Mouse (Mus musculus): ENCODE data around the gene Nek4. TPM values are rescaled to one million over a fixed set of nuclear protein-coding genes. Genes with fewer than 3 reads are reported as not detected.

The Nek4 gene
- total RNA-seq, 1 experiment from 2014 or later: 20.8 TPM

DNA sequence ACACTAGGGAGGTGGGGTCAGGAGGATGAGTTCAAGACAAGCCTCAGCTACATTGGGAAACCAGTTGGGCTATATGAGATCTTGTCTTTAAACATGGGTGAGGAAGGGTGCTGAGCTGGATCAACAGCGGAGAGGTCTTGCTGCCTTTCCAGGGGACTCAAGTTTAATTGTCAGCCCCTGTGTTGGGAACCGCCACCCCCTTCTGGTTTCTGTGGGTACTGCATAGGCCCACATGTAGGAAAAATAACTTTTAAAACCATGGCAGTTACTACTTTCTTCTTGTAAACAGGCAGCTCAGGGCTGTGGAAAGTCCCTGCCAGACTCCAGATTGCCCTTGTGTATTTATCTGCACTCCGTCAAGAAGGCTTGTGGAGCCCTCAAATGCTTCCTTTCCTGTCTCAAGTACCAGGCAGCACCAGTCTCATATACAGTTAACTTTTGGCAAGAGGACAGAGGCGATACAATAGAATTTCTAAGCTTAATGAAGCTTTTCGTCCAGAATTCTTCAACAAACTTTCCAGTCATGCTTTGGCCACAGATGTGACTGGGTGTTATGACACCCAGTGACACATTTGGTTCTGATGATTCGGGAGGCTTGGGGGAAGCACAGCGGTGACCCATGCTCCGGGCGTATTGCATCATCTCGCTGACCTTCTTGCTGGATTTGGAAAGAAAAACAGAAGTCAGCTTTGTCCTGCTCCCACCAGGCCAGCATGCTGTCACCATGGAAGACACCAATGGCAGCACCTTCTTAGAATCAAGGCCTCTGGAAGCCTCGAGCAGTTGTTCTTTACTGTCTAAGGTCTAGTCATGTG, 7.1 kb upstream of the Nek4 start:
- ATAC-seq (replicated peaks in 1 of 2; ENCODE audit: insufficient read depth in 1 of 2, low FRiP score in 2 of 2, low TSS enrichment in 1 of 2, low read depth in 1 of 2, poor library complexity in 2 of 2, severe bottlenecking in 2 of 2): peak; percentile 67 to 70

GRCm38 (mm10) chr14:30944745-30945144, 6.4 kb upstream of the Nek4 start:
- ATAC-seq (replicated peaks in 1 of 2; ENCODE audit: insufficient read depth in 1 of 2, low FRiP score in 2 of 2, low TSS enrichment in 1 of 2, low read depth in 1 of 2, poor library complexity in 2 of 2, severe bottlenecking in 2 of 2): no peak

DNA sequence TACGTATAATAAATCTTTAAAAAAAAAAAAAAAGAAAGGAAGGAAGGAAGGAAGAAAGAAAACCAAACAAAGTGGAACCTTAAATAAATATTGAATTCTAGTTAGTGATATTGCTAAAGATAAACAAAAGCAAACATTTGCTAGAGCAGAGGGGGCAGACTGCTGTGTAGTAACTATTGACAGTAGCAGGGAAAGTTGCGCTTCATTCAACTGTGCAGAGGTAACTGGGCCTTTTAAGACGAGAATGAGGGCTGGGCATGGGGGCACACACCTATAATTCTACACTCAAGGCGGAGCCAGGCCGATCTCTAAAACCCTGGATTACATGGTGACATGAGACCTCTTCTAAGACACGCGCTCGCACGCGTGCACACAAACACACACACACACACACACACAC, 1.2 kb upstream of the Nek4 start:
- ATAC-seq (replicated peaks in 1 of 2; ENCODE audit: insufficient read depth in 1 of 2, low FRiP score in 2 of 2, low TSS enrichment in 1 of 2, low read depth in 1 of 2, poor library complexity in 2 of 2, severe bottlenecking in 2 of 2): no peak

DNA sequence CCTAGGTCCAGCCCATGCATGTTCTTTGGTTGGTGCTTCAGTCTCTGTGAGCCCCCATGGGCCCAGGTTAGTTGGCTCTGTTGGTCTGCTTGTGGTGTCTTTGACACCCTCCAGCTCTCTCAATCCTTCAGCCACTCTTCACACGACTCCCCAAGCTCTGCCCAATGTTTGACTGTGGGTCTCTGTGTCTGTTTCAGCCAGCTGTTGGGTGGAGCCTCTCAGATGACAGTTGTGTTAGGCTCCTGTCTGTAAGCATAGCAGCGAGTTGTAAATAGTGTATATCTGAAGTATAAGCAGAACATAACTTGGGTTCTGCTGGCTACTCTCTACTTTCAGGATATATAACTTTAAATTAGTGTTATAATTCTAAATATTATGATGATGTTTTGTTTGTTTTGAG, 7.3 kb downstream of the Nek4 start:
- no peak for ATAC-seq (replicated peaks in 1 of 2; ENCODE audit: insufficient read depth in 1 of 2, low FRiP score in 2 of 2, low TSS enrichment in 1 of 2, low read depth in 1 of 2, poor library complexity in 2 of 2, severe bottlenecking in 2 of 2)

DNA sequence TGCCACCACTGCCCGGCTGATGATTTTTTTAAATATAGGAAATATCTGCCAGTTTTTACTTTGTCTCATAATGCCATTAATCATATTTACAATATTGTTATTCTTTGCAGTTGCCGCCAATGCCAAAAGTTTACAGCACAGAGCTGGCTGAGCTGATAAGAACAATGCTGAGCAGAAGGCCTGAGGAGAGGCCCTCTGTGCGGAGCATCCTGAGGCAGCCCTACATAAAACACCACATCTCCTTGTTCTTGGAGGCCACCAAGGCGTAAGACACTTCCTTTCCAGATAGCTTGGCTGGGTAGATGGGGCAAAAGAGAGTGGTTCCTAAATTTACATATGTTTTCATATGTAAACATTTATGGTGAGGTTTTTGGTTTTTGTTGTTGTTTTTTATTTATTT, 7.9 kb downstream of the Nek4 start:
- ATAC-seq (replicated peaks in 1 of 2; ENCODE audit: insufficient read depth in 1 of 2, low FRiP score in 2 of 2, low TSS enrichment in 1 of 2, low read depth in 1 of 2, poor library complexity in 2 of 2, severe bottlenecking in 2 of 2): no peak

- ATAC-seq (replicated peaks in 1 of 2; ENCODE audit: insufficient read depth in 1 of 2, low FRiP score in 2 of 2, low TSS enrichment in 1 of 2, low read depth in 1 of 2, poor library complexity in 2 of 2, severe bottlenecking in 2 of 2): no peak
These were observed 9.2 kb downstream of the Nek4 start for GRCm38 (mm10) chr14:30960366-30960765.

- ATAC-seq (replicated peaks in 1 of 2; ENCODE audit: insufficient read depth in 1 of 2, low FRiP score in 2 of 2, low TSS enrichment in 1 of 2, low read depth in 1 of 2, poor library complexity in 2 of 2, severe bottlenecking in 2 of 2): no peak
These were observed 23.0 kb downstream of the Nek4 start for GRCm38 (mm10) chr14:30974204-30974603.

DNA sequence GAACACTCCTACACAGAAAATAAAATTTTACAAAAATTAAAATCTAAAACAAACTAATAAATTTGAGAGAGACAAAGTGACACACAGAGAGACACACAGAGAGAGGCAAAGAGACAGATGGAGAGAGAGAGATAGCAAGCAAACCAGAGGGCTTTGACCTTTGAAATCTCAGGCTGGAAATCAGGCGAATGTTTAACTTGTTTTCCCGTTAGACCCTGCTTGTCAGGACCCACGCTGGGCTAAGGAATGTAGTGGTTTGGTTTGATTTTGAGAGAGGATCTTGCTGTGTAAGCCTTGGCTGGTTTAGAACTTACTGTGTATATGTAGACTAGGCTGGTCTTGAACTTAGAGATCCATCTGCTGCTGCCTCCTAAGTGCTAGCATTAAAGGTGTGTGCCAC, 25.0 kb downstream of the Nek4 start:
- no peak for ATAC-seq (replicated peaks in 1 of 2; ENCODE audit: insufficient read depth in 1 of 2, low FRiP score in 2 of 2, low TSS enrichment in 1 of 2, low read depth in 1 of 2, poor library complexity in 2 of 2, severe bottlenecking in 2 of 2)

- ATAC-seq (replicated peaks in 1 of 2; ENCODE audit: insufficient read depth in 1 of 2, low FRiP score in 2 of 2, low TSS enrichment in 1 of 2, low read depth in 1 of 2, poor library complexity in 2 of 2, severe bottlenecking in 2 of 2): no peak
These were observed 45.2 kb downstream of the Nek4 start for GRCm38 (mm10) chr14:30996417-30996816.

- ATAC-seq (replicated peaks in 1 of 2; ENCODE audit: insufficient read depth in 1 of 2, low FRiP score in 2 of 2, low TSS enrichment in 1 of 2, low read depth in 1 of 2, poor library complexity in 2 of 2, severe bottlenecking in 2 of 2): no peak
These were observed 49.2 kb downstream of the Nek4 start for GRCm38 (mm10) chr14:31000356-31000755.

DNA sequence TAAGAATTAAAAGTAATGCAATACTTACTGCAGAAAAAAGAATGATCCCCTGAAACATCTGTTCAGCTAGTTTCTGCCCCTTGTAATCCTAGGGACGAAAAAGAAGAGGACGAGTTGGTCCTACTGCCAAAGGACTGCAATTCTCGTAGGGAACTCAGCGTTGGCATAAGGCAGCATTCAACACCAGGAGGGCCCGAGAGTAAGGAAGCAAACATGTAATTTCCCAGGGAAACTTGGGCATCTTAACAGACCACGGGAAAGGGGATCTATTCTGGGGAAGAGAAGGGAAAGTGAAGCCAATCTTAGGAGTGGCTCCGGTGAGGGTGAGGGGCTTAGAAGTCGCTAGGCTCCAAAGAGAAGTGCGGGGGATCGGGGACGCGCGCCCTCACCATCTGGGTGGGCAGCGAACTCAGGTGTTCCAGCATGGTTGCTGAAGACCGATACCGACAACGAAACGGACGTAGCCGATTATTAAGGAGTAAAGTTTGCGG, 49.7 kb downstream of the Nek4 start:
- ATAC-seq (replicated peaks in 1 of 2; ENCODE audit: insufficient read depth in 1 of 2, low FRiP score in 2 of 2, low TSS enrichment in 1 of 2, low read depth in 1 of 2, poor library complexity in 2 of 2, severe bottlenecking in 2 of 2): 0 out of 4 replicates have a peak, but pooled peaks of 1 of the 2 experiments have one; percentile 12

- ATAC-seq (replicated peaks in 1 of 2; ENCODE audit: insufficient read depth in 1 of 2, low FRiP score in 2 of 2, low TSS enrichment in 1 of 2, low read depth in 1 of 2, poor library complexity in 2 of 2, severe bottlenecking in 2 of 2): peak; percentile 75 to 84
These were observed 50.4 kb downstream of the Nek4 start, which contains the start of the genes Glt8d1 and Spcs1 for GRCm38 (mm10) chr14:31001307-31002205. TSS of gene Glt8d1 (plus strand) at chr14:31001400. TSS of gene Spcs1 (minus strand) at chr14:31001672.

GRCm38 (mm10) chr14:31004527-31004926, 53.4 kb downstream of the Nek4 start:
- no peak for ATAC-seq (replicated peaks in 1 of 2; ENCODE audit: insufficient read depth in 1 of 2, low FRiP score in 2 of 2, low TSS enrichment in 1 of 2, low read depth in 1 of 2, poor library complexity in 2 of 2, severe bottlenecking in 2 of 2)

- no peak for ATAC-seq (replicated peaks in 1 of 2; ENCODE audit: insufficient read depth in 1 of 2, low FRiP score in 2 of 2, low TSS enrichment in 1 of 2, low read depth in 1 of 2, poor library complexity in 2 of 2, severe bottlenecking in 2 of 2)
These were observed 55.6 kb downstream of the Nek4 start for GRCm38 (mm10) chr14:31006779-31007178.

GRCm38 (mm10) chr14:31011588-31011987, 60.4 kb downstream of the Nek4 start:
- no peak for ATAC-seq (replicated peaks in 1 of 2; ENCODE audit: insufficient read depth in 1 of 2, low FRiP score in 2 of 2, low TSS enrichment in 1 of 2, low read depth in 1 of 2, poor library complexity in 2 of 2, severe bottlenecking in 2 of 2)

DNA sequence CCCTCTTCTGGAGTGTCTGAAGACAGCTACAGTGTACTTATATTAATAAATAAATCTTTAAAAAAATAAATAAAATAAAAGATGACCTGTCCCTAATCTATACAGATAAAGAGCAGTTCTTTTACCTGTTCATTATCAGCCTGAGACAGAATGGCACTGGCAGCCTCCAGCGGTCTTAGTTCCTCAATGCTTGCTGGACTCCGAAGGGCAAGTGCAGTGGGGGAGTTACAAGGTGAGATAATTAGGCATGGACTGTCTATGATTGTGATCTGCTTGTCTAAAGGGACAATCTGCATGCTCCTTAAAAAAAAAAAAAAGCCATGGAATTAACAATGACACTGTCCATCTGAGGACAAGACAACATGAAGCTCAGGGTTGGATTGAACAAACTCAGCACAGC, 62.8 kb downstream of the Nek4 start:
- ATAC-seq (replicated peaks in 1 of 2; ENCODE audit: insufficient read depth in 1 of 2, low FRiP score in 2 of 2, low TSS enrichment in 1 of 2, low read depth in 1 of 2, poor library complexity in 2 of 2, severe bottlenecking in 2 of 2): no peak

- ATAC-seq (replicated peaks in 1 of 2; ENCODE audit: insufficient read depth in 1 of 2, low FRiP score in 2 of 2, low TSS enrichment in 1 of 2, low read depth in 1 of 2, poor library complexity in 2 of 2, severe bottlenecking in 2 of 2): no peak
These were observed 64.9 kb downstream of the Nek4 start for GRCm38 (mm10) chr14:31016063-31016462.

DNA sequence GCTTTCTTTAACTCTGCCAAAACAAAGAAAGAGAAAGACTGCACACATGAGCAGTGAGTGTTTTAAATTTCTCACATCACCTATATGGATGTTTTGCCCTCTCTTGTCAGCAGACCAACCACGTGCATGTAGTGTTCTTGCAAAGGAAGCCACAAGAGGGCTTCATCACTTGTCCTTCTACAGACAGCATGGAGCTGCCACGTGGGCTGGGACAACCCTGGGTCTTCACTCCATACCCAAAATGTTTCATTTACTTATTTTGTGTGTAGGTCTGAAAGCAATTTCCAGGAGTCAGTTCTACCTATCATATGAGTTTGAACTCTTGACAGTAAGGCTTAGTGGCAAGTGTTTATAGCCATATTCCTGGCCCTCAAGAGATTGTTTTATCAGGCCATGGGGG, 66.7 kb downstream of the Nek4 start:
- ATAC-seq (replicated peaks in 1 of 2; ENCODE audit: insufficient read depth in 1 of 2, low FRiP score in 2 of 2, low TSS enrichment in 1 of 2, low read depth in 1 of 2, poor library complexity in 2 of 2, severe bottlenecking in 2 of 2): peak; percentile 34 to 41; a peak in 1 of 4 replicates

Measured in hematopoietic stem cell, adult 5-6 weeks (primary cell).